Mouse (Mus musculus) thymus, adult 2 months (tissue): ENCODE results near the gene Mrc1.

Experiments
- CTCF ChIP-seq: fragments of 200-500 bp; IDR thresholded peaks from 2 replicates; pipeline ENCODE4 v1.5.1; 2012; ENCODE audit warnings: mild to moderate bottlenecking, control low read depth, low read length, moderate library complexity, borderline replicate concordance; ENCODE audit not compliant: control insufficient read depth, poor library complexity, insufficient read depth; ENCODE audit errors: extremely low read depth
- POLR2A ChIP-seq: fragments of 200-500 bp; IDR thresholded peaks from 2 replicates; pipeline ENCODE4 v1.6.1; 2012; ENCODE audit warnings: mild to moderate bottlenecking, low read length, control low read depth, moderate library complexity; ENCODE audit not compliant: control insufficient read depth, poor library complexity, insufficient read depth; ENCODE audit errors: extremely low read depth

- TF ChIP-seq CTCF (no peak), POLR2A (no peak)
These were observed 3.7 kb downstream of the Mrc1 start for GRCm38 (mm10) chr2:14232897-14233296.
